Mouse (Mus musculus): ENCODE measurements around the gene Ugt1a8.

The Ugt1a8 gene

GRCm38 (mm10) chr1:88263778-88264177, 176.2 kb downstream of the Ugt1a8 start:
- no peak for DNase-seq

- DNase-seq: no peak
Observed at GRCm38 (mm10) chr1:88264237-88264868, 176.7 kb downstream of the Ugt1a8 start.

GRCm38 (mm10) chr1:88264869-88265240, 177.2 kb downstream of the Ugt1a8 start:
- DNase-seq: no peak

DNA sequence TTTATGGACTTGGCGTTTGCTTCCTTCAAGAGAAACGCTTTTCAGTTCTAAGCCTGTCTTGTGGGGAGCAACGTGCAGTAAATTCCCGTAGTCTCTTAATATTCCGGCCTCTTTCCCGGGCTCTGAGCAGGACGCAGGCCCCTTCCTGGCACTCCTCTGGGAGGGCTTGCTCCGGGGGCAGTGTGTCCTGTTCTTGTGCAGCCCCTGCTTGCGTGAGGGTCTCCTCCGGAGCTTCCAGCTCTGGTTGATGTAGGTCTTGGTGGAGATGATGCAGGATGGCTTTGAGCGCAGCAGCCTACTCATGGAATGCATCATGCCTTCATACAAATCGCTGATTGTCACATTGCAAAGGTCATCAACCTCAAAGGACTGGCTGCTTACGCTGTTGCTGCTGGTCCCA, 178.5 kb downstream of the Ugt1a8 start:
- no peak for DNase-seq

DNA sequence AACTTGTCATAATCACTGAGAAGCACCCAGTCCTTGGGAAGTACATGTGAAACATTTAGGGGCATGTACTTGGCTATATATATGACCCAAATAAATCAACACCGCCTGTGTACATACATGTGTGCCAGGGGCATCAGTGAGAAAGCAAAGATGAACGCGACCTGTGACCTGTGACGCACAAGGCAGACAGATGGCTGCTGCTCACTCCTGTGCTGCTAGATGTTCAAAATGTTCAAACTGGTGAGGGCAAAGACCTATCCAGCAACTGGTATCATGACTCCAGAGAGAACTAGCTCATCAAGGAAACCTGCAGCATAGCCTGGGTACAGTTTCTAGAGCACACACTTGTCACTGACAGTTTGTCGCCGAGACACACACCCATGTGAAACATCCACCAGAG, 179.9 kb downstream of the Ugt1a8 start:
- DNase-seq: no peak

DNA sequence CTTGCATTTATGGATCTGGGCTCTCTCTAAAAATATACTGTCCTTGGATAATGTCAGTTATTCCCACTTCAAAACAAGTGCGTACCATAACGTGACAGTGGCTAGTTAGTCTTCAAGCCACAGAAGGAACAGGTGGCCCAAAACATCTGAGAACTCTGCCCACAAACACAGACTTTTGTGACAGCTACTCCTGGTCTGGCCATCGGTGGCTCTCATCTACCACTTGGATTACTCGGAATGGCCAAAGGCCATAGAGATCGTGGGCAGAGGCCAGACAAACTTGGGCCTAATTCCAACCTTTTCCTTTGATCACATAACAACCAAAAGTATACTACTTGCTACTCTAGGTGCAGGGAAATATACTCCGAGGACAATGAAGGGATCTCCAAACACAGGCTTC, 180.5 kb downstream of the Ugt1a8 start:
- DNase-seq: no peak
